Mouse (Mus musculus): ENCODE data around the gene Kmt2d. TPM values are rescaled to one million over a fixed set of nuclear protein-coding genes. Genes with fewer than 3 reads are reported as not detected.
A peak's percentile ranks its signal among the peaks of the same experiment; 100 is the strongest.
"Not testable (repeated sequence)": the region's sequence is repeated elsewhere in the genome, so short reads cannot be mapped to it uniquely, and the experiment has no call there.

Gene Kmt2d
- total RNA-seq, 4 experiments from 2014 or later: 54.7 to 66.1 (median 59.8) TPM

DNA sequence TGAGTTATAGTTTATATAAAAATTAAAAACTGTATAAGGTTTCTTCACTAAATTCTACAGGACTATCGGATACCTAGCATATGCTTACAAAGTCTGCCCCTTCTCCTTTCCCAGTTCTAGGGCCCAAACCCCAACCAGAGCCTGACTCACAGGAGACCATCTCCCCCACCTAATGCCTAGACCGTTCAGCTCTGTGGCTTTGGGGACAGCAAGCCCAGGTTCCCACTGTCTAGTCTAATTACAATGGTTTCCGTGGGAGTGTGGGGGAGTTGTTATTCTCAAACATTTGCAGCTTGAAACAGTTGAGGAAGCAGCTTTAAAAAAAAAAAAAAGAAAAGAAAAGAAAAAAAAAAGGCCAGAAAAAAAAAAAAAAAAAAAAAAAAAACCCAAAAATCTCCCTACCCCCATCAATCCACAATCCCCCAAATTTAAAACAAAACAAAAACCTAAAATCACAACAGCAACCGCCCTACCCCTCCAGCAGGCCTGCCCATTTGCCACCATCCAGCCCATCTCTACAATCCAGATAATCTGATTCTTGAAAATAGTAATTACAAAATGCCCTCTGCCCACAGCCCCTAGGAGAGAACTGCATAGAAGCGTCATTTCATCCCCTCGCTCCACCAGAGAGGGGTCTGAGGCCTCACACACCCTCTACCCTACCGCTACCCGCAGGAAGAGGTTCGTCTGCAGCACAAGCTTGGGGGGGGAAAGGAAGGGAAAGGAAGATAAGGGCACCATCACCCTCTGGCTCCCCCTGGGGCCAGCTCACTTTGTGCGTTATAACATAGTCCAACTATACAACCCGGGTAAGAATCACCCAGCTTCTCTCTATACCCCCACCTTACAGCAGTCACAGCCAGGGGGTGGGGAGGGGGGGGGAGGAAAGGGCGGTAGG lies 38.6 kb downstream of the Kmt2d start:
- no peak for DNase-seq (ENCODE audit: low spot score)

- no peak for DNase-seq (ENCODE audit: low spot score)
Measured at GRCm38 (mm10) chr15:98831684-98832035, 39.3 kb downstream of the Kmt2d start.

- peak; percentile 96 for DNase-seq (ENCODE audit: low spot score)
Measured at GRCm38 (mm10) chr15:98830736-98831683, 40.0 kb downstream of the Kmt2d start, which contains the start of gene Prkag1. Prkag1 (minus strand) TSS chr15:98831521.

DNA sequence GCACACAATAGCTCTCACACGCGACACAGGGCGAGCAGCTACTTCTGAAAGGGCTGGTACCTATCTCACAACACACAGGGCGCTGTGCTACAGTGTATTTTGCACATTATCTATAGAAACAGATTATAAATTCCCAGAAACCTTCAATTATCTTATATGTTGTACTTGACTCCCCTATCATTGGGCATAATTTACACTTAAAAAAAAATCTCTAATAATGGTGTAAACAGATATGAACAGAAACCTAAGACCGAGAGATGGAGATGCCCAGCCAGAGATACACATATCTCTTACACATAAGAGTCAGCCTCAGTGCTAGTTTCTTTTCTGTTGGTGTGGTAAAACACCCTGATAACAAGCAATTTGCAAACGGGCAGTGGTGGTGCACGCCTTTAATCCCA lies 43.4 kb downstream of the Kmt2d start:
- DNase-seq (ENCODE audit: low spot score): no peak

DNA sequence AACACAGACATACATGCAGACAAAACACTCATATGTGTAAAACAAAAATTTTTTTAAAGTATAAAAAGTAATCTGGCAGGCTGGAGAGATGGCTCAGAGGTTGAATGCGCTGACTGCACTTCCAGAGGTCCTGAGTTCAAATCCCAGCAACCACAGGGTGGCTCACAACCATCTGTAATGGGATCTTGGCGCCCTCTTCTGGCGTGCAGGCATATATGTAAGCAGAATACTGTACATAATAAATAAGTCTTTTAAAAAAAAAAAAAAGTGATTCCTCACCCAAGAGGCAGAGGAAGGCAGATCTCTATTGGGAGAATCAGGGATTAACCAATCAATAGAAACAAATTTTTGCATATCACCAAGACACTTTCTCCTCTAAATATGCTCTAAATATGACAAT lies 47.6 kb downstream of the Kmt2d start:
- DNase-seq (ENCODE audit: low spot score): no peak

DNA sequence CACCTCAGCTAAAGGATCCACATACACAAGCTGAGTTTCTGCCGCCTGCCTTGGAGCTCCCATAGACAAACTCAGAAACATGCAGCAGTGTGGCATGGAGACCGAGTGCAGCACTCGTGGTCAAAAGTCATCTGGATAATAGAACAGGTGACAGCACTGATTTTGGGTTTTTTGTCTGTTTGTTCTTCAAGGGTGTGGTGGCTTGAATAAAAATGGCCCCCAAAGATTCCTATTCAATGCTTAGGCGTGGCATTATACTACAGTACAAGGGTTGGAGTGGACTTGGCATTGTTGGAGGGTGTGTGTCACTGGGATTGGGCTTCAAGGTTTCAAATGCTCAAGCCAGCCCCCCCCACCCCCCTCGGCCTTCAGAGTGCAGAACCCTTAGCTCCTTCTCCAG lies 48.9 kb downstream of the Kmt2d start:
- DNase-seq (ENCODE audit: low spot score): no peak

DNA sequence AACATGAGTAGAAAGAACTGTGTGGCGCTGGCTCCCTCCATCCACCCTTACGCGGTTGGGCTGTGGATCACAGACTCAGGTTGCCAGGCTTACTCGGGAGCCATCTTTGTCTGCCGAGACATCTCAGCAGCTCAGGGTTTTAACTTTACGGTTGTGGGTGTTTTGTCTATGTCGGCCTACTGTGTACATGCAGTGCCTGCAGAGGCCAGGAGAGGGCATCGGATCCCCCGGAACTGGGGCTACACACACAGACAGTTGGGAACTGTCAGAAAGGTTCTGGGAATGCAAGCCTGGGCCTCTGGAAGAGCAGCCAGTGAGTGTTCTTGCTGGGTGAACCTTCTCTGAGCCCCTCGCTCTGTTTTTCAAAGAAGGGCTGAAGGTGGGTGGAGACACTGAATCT lies 49.6 kb downstream of the Kmt2d start:
- DNase-seq (ENCODE audit: low spot score): no peak

DNA sequence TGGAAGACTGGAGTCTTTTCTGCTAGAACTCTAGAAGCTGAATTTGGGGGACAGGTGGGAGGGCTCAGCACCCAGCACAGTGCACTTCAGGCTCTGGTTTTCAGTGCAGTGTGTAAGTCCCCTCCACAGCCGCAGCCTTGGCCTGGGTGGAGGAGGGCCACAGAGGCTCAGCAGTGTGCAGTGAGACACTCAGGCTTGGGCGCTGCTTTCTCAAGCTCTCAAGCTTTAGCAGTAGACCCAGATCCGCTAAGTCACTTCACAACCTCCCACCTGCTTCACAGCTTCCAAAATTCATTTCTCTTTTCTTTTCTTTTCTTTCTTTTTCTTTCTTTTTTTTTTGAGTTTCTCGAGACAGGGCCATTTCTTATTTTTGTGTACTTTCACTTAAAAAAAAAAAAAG lies 50.1 kb downstream of the Kmt2d start:
- DNase-seq (ENCODE audit: low spot score): no peak

DNA sequence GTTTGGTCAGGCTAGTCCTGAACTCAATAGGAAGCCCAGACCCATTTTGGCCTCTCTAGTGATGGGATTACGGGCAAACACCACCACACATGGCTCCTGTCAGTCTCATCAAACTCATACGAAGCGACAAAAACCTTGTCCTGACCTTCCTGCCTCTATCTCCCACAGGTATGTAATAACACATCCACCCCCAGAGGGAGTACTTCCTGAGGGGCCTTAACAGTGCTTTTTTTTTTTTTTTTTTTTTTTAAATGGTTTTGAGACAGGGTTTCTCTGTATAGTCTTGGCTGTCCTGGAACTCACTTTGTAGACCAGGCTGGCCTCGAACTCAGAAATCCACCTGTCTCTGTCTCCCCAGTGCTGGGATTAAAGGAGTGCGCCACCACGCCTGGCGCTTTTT lies 52.8 kb downstream of the Kmt2d start:
- DNase-seq (ENCODE audit: low spot score): no peak

DNA sequence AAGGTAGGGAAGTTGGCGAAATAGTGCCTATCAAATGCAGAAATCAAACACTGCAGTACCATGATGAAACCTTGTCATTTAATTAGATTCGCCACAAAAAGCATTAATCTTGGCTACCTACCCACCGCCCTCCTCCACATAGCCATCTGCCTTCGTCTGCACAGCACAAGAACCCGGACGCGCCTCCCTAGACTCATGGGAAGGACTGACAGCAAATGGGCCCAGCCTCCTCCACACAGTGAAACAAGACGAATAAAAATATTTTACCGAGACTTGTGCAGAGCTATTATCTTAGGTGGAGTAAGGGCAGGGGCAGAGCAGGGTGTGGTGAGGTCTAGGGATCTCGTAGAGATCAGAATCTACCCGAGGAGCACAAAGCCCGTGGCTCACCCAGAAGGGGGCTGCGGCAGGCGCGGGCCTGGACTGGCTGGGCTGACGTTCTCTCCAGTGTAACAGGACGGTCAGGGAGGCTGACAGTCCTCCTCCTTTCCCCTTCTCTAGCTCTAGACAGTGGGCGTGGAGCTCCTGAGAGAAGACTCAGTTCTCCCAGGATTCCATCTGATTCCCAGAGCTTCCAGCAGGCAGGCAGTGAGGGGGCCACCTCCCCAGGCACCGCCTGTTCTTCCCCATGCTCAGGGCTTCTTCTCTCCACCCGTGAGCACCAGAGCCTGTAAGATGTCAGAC lies 58.1 kb downstream of the Kmt2d start:
- no peak for DNase-seq (ENCODE audit: low spot score)

DNA sequence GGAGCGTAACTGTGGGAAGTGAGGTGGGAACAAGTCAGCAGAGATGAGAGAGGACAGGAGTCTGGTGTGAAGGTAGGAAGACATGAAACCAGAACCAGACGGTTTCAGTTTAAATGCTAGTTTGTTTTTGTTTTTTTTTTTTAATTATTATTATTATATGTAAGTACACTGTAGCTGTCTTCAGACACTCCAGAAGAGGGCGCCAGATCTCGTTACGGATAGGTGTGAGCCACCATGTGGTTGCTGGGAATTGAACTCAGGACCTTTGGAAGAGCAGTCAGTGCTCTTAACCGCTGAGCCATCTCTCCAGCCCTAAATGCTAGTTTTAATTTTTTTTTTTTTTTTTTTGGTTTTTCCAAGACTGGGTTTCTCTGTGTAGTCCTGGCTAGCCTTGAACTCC lies 60.8 kb downstream of the Kmt2d start:
- DNase-seq (ENCODE audit: low spot score): not testable (repeated sequence)

DNA sequence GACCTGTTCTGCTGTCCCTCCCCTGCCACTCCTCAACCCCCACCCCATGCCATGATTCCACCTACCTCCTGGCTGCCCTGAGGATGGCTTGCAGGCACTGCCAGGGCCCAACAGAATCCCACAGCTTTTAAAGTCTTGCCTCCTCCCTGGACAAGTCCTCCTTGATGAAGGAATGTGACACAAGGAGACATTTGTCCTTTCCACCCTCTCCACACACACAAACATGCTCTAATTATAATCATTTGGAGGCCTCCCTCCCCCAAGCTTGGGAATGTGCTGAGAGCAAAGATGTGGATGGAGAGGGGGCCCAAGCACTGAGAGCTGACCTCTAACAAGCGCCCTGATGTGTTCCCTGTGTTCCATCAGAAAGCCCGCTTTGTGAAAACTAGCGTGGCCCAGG lies 61.6 kb downstream of the Kmt2d start, which contains the start of gene Ddn:
TSS of gene Ddn (minus strand) at position 101 of the 400 bp plus-strand sequence.
- no peak for DNase-seq (ENCODE audit: low spot score)

DNA sequence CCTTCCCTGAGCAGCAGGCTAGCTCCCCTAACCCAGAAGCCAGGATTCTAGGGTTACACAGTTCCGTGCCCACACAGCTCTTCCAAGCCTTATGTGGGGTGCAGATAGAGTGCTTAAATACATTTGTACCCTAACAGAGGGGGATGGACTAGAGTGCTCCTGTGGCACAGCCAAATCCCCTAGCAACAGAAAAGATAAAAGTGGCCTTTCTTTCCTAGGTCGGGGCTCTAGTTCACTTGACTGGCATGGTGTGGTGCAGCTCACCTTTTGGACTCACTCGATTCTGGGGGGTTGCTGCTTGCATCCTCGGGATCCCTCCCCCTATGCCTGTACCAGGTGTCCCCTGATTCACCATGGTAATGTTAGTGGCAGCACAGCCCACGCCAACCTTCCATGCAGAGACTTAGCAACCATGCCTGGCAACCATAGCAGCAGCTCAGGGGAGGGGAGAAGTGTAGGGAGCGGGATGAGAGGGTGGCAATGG lies 62.3 kb downstream of the Kmt2d start:
- DNase-seq (ENCODE audit: low spot score): no peak

- DNase-seq (ENCODE audit: low spot score): no peak
Measured at GRCm38 (mm10) chr15:98807895-98808650, 62.9 kb downstream of the Kmt2d start.

DNA sequence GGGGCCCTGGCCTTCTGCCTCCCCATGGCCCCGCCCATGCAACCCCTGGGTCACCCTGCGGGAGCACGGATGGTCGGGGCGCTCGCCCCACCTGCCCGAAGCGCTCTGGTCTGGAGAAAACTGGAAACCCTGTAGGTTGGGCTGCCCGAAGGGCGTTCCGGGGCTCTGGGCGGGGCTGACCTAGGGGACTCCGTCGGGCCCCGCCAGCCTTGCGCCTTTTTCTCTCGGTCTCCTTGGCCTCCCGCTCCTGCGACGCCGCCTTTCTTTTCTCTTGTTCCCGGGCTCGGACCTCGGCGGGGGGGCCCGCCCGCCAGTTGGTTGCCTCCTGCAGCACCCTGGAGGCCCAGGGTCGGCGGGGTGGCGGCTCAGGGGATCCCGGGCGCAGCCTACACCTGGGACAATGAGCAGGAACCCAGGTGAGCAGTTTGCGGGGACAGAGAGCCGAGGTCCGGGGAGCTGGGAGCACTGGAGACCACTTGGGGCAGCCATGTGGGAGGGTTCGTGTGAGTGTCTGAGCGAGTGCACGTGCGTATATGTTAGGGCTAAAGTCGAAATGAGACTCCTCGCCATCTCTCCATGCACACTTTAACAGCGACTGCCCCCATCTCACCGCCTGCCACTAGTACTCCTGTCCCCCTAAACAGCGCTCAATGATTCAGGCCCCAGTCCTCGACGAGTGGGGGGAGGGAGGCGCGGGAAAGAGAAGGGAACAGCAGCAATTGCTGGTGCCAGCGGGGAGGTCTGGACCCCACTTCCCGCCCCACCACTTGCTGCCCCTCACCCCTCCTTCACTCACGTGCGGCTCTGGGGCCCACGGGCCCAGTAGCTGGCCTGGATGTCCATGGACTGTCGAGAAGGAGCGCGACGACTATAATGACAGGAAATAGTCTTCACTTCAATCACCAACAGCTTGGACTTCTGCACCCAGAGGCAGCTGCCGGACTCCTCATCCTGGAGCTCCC lies 63.9 kb downstream of the Kmt2d start:
- DNase-seq (ENCODE audit: low spot score): no peak

- DNase-seq (ENCODE audit: low spot score): no peak
Measured at GRCm38 (mm10) chr15:98806071-98806808, 64.8 kb downstream of the Kmt2d start.

DNA sequence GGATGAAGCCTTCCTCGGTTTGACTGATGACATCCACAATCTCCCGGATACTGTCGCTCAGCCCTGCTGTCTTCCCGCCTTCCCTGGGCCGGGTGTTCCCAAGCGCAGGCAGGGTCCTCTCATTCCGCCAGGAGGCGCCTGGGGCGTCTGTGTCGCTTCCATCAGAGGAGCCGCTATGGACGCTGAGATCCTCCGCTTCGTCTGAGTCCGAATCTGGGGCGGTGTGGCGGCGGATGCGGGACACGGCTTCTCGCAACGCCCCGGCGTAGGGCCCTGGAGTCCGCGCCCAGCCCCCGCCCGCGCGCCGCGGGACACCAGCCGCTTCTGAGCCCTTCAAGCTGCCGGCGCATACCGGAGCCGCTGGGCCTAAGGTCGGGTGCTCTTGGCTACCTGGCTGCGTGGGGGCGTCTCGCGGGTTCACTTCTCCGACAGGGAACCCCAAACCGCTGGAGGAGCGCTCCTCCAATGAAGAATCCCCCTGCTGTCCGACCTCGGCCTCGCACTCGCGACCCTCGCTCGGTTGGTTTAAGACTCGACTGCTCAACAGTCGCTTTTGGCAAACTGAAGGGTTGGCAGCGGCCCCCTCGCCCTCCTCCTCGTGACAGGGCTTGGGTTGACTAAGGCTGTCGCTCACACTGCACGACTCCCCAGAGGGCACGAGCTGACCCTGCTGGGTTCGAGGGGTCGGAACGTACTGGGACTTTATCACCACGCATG lies 65.5 kb downstream of the Kmt2d start:
- DNase-seq (ENCODE audit: low spot score): peak; percentile 46

DNA sequence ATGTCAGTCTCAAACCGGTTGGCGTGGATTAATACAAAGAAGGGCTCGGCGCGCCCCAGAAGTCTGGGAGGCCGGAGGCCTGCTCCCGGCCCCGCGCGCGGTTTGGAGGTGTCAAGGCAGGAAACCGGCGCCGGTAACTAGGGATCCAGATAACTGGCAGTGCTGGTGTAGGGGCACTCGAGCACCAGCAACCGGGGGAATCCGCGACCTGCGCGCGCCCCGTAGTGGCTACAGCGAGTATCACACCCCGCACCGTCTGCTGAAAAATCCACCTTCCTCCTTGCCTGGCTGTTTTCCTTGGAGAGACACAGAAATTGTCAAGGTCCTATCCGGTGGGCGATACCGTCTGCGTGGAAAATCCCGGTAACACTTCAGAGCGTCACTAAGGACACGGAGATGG lies 67.0 kb downstream of the Kmt2d start:
- peak; percentile 64 for DNase-seq (ENCODE audit: low spot score)

Data from heart, adult 8-10 months (tissue).